Mouse (Mus musculus): ENCODE measurements around the gene Hps6.

DNA sequence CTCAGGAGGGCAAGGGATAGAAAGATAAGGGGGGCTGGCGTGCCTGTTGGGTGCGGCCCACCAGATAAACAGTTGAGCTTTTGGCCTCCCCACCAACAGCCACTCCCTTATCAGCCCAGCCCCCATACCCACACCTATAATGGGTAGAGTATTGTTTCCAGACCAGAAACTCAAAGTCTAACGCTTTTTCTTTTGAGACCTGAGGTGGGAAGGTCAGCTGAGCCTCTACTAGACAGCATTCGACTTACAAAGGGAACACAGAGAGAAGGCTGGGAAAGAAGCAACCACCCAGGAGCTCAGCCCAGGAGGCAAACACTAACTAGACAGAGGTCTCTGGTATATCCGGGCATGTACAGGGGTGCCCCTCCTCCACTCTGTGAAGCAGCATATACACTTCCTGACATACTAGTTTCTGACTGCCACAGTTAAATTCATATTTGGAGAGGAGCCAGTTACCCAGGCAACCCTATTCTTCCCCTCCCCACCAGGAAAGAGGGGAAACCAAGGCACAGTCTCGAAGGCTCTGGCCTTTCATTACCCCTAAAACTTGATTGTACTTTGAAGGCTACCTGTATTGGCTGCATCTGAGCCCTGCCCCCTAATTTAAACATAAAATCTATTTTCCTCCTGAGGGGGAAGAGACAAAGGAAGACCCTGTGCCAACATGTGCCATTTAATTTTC is 34.1 kb downstream of the Hps6 start:
- TF ChIP-seq CTCF (IDR thresholded peaks at IDR 0.05; ENCODE audit: control insufficient read depth, insufficient read depth, insufficient replicate concordance, low read depth, low read length) (no peak), POLR2A (IDR thresholded peaks at IDR 0.05; ENCODE audit: control insufficient read depth, low read depth, low read length) (no peak)

Measured in testis, adult 2 months (tissue).